ENCODE assay signal across 19 mouse cellular contexts in genomic region chr1:167046169-167046927, GRCm38 (mm10). TPM values are rescaled to one million over a fixed set of nuclear protein-coding genes. Genes with fewer than 3 reads are reported as not detected.
DNase-seq lines count a peak whose midpoint lies in the region; ATAC-seq and TF ChIP-seq lines count a peak whose summit lies in the region.
"Had no signal": no experiment of that assay in that cellular context is flagged by ENCODE, and none has a peak within 500 bp of the region (broad histone marks: within the 10 kb centered on the region; RNA-seq: fewer than 3 reads in every experiment).

No protein-coding gene starts in this region.

- H3K9me3 ChIP-seq in hindbrain, embryonic 10.5 days: peaks cover 5% of the 10 kb centered on the region; the same call in 1 of the 2 replicates
- H3K9me3 ChIP-seq in hindbrain, embryonic 11.5 days (ENCODE audit: control insufficient read depth, low read length): no peaks in the 10 kb centered on the region
- 0 out of 2 replicates have a peak, but pooled peaks cover 2% of the 10 kb centered on the region for H3K9me3 ChIP-seq in ES-E14 (ENCODE audit: control insufficient read depth, insufficient read depth, low read depth, low read length)
- no peaks in the 10 kb centered on the region for H3K9me3 ChIP-seq in hindbrain, embryonic 16.5 days (ENCODE audit: control insufficient read depth, low read length)
- no peaks in the 10 kb centered on the region for H3K9me3 ChIP-seq in midbrain, postnatal 0 days (ENCODE audit: low read length)
- H3K9me3 ChIP-seq: limb, embryonic 10.5 days had no signal

- intact Hi-C loops in left cerebral cortex, adult 2 months (cut with DNase I): no loop called here

- 59% methylated on average over 10 of the region's 10 CpGs for WGBS in hindbrain, embryonic 10.5 days
- whole genome bisulfite sequencing in hindbrain, embryonic 11.5 days: 60% methylated on average over 10 of the region's 10 CpGs
- 48% methylated on average over 10 of the region's 10 CpGs for WGBS in hindbrain, embryonic 16.5 days
- 46% methylated on average over 10 of the region's 10 CpGs for WGBS in midbrain, postnatal 0 days

- H3K9ac ChIP-seq in hindbrain, embryonic 11.5 days (ENCODE audit: low read depth, low read length): no peak overlapping the region
- no peak overlapping the region for H3K9ac ChIP-seq in ES-E14 (ENCODE audit: insufficient read depth, low read depth, low read length, poor library complexity, severe bottlenecking)
- H3K9ac ChIP-seq in hindbrain, embryonic 16.5 days (ENCODE audit: low read depth, low read length): no peak overlapping the region; the same call in 1 of the 2 replicates
- no peak overlapping the region for H3K9ac ChIP-seq in midbrain, postnatal 0 days (replicated peaks; ENCODE audit: low read length, poor library complexity, severe bottlenecking)
- H3K9ac ChIP-seq: heart, embryonic 13.5 days; liver, postnatal 0 days had no signal

- no peak for ATAC-seq in hindbrain, embryonic 11.5 days (ENCODE audit: low FRiP score)
- ATAC-seq in hindbrain, embryonic 16.5 days: peak; percentile 40
- ATAC-seq in midbrain, postnatal 0 days (ENCODE audit: low FRiP score): no peak
- ATAC-seq: activated CD4-positive, CD25-positive, alpha-beta regulatory T cell, adult 4 months; liver, postnatal 0 days had no signal

- TF ChIP-seq CTCF in midbrain, postnatal 0 days (IDR thresholded peaks at IDR 0.05): no peak
- no peak for TF ChIP-seq CTCF in left cerebral cortex, adult 2 months (IDR thresholded peaks at IDR 0.05)

- in situ Hi-C loops in ES-E14 (cut with MboI; ENCODE audit: low sequenced_read_pairs in 2 of 2, unreplicated experiment in 2 of 2): no loop called here

- H3K4me1 ChIP-seq in hindbrain, embryonic 10.5 days (replicated peaks): peaks cover 17% of the 10 kb centered on the region
- no peaks in the 10 kb centered on the region for H3K4me1 ChIP-seq in hindbrain, embryonic 11.5 days (replicated peaks; ENCODE audit: control insufficient read depth, insufficient read depth, low read length)
- peaks cover 4 to 7% of the 10 kb centered on the region in 2 experiments; a peak in 3 of 4 replicates for H3K4me1 ChIP-seq in ES-E14 (ENCODE audit: control insufficient read depth in 2 of 2, insufficient read depth in 2 of 2, low read length in 2 of 2, poor library complexity in 1 of 2)
- peaks cover 9% of the 10 kb centered on the region for H3K4me1 ChIP-seq in hindbrain, embryonic 16.5 days (ENCODE audit: control insufficient read depth, insufficient read depth, low read depth, low read length)
- no peaks in the 10 kb centered on the region; the same call in 1 of the 2 replicates for H3K4me1 ChIP-seq in midbrain, postnatal 0 days (ENCODE audit: insufficient read depth, low read length)
- H3K4me1 ChIP-seq: heart, embryonic 13.5 days; limb, embryonic 10.5 days had no signal

- no peak for DNase-seq in hindbrain, embryonic 10.5 days (ENCODE audit: low spot score)
- DNase-seq in hindbrain, embryonic 11.5 days (ENCODE audit: low spot score): no peak
- no peak for DNase-seq in ES-E14 (ENCODE audit: low read depth, low spot score)
- DNase-seq in midbrain, postnatal 0 days (ENCODE audit: low spot score): no peak
- no peak for DNase-seq in ovary, postnatal 14 days (ENCODE audit: low spot score)
- DNase-seq in left cerebral cortex, adult 2 months (ENCODE audit: extremely low spot score in 1 of 2, low spot score in 2 of 2): no peak
- DNase-seq: adrenal gland, postnatal 10 days; cerebellum, adult 9-11 months; gastrocnemius, adult 2 months; heart, adult 11 months; kidney, postnatal 4 days; layer of hippocampus, adult 9-11 months; liver, postnatal 0 days had no signal

- H3K36me3 ChIP-seq in hindbrain, embryonic 10.5 days: no peaks in the 10 kb centered on the region
- H3K36me3 ChIP-seq in hindbrain, embryonic 11.5 days (ENCODE audit: control insufficient read depth, insufficient read depth, low read length): no peaks in the 10 kb centered on the region
- H3K36me3 ChIP-seq in ES-E14 (ENCODE audit: control insufficient read depth, insufficient read depth, low read length, poor library complexity, severe bottlenecking): no peaks in the 10 kb centered on the region
- no peaks in the 10 kb centered on the region for H3K36me3 ChIP-seq in hindbrain, embryonic 16.5 days (ENCODE audit: control insufficient read depth, insufficient read depth, low read length)
- H3K36me3 ChIP-seq in midbrain, postnatal 0 days (ENCODE audit: insufficient read depth, low read length): no peaks in the 10 kb centered on the region
- H3K36me3 ChIP-seq: heart, embryonic 13.5 days; limb, embryonic 10.5 days had no signal

- peak overlapping the region; percentile 50 for H3K27ac ChIP-seq in hindbrain, embryonic 10.5 days
- H3K27ac ChIP-seq in hindbrain, embryonic 11.5 days (ENCODE audit: low read depth, low read length): no peak overlapping the region
- H3K27ac ChIP-seq in ES-E14 (ENCODE audit: insufficient read depth, low read depth, low read length, poor library complexity, severe bottlenecking): no peak overlapping the region
- H3K27ac ChIP-seq in hindbrain, embryonic 16.5 days (ENCODE audit: low read depth, low read length): no peak overlapping the region
- H3K27ac ChIP-seq in midbrain, postnatal 0 days (ENCODE audit: low read depth, low read length): 0 out of 2 replicates have a peak overlapping the region, but pooled peaks have one; percentile 32
- no peak overlapping the region for H3K27ac ChIP-seq in left cerebral cortex, adult 2 months
- H3K27ac ChIP-seq: gastrocnemius, adult 2 months; heart, embryonic 13.5 days; limb, embryonic 10.5 days had no signal

- H3K27me3 ChIP-seq in hindbrain, embryonic 10.5 days (ENCODE audit: insufficient read depth, poor library complexity, severe bottlenecking): no peaks in the 10 kb centered on the region
- no peaks in the 10 kb centered on the region for H3K27me3 ChIP-seq in hindbrain, embryonic 11.5 days (ENCODE audit: control insufficient read depth, insufficient read depth, low read length)
- H3K27me3 ChIP-seq in hindbrain, embryonic 16.5 days (replicated peaks; ENCODE audit: control insufficient read depth, insufficient read depth, low read length): no peaks in the 10 kb centered on the region
- H3K27me3 ChIP-seq in midbrain, postnatal 0 days (ENCODE audit: insufficient read depth, low read length): no peaks in the 10 kb centered on the region
- H3K27me3 ChIP-seq: heart, embryonic 13.5 days had no signal

- no peak overlapping the region for H3K4me2 ChIP-seq in hindbrain, embryonic 11.5 days (replicated peaks; ENCODE audit: low read depth, low read length)
- H3K4me2 ChIP-seq in hindbrain, embryonic 16.5 days (ENCODE audit: low read length): no peak overlapping the region
- H3K4me2 ChIP-seq in midbrain, postnatal 0 days (ENCODE audit: low read depth, low read length, poor library complexity, severe bottlenecking): no peak overlapping the region
- H3K4me2 ChIP-seq: heart, embryonic 13.5 days had no signal

- H3K4me3 ChIP-seq in hindbrain, embryonic 10.5 days: no peak overlapping the region
- H3K4me3 ChIP-seq in hindbrain, embryonic 11.5 days (ENCODE audit: low read depth, low read length): no peak overlapping the region
- no peak overlapping the region for H3K4me3 ChIP-seq in ES-E14 (ENCODE audit: insufficient read depth in 1 of 2, low read depth in 1 of 2, low read length in 2 of 2, poor library complexity in 1 of 2, severe bottlenecking in 1 of 2)
- no peak overlapping the region for H3K4me3 ChIP-seq in hindbrain, embryonic 16.5 days (ENCODE audit: low read length)
- H3K4me3 ChIP-seq in midbrain, postnatal 0 days (ENCODE audit: low read depth, low read length): no peak overlapping the region
- H3K4me3 ChIP-seq in left cerebral cortex, adult 2 months: no peak overlapping the region
- H3K4me3 ChIP-seq: erythroblast, embryonic 14.5 days; gastrocnemius, adult 2 months; heart, embryonic 13.5 days; limb, embryonic 10.5 days had no signal

TF ChIP-seq in ES-E14, 5 proteins besides CTCF, POLR2A, EP300 and RAD21:
- TF ChIP-seq ZNF384 (IDR thresholded peaks at IDR 0.05; ENCODE audit: low read depth, low read length): no peak
- peak; percentile 60 for TF ChIP-seq MAFK (IDR thresholded peaks at IDR 0.05; ENCODE audit: insufficient read depth, low read depth, low read length)
- no peak for TF ChIP-seq ZC3H11A (IDR thresholded peaks at IDR 0.05; ENCODE audit: borderline replicate concordance, low read depth, low read length)
- no peak for TF ChIP-seq CHD2 (IDR thresholded peaks at IDR 0.05; ENCODE audit: low read depth, low read length)

RNA-seq across cellular contexts. Expression of gene Fam78b, which starts 45.1 kb away (rescaled TPM):
- polyA plus RNA-seq in hindbrain, embryonic 10.5 days (2016; fragmentation: Nextera tagmentation; extraction: Ambion mirVana): 3.9 and 5.7 TPM in 2 replicates
- polyA plus RNA-seq in hindbrain, embryonic 11.5 days (2014; fragmentation: Nextera tagmentation; extraction: Ambion mirVana): 9.3 and 11.0 TPM in 2 replicates
- total RNA-seq in ES-E14 (2012; rRNA removed): 0.42 and 0.98 TPM in 2 replicates
- 5.1 and 7.2 TPM in 2 replicates for polyA plus RNA-seq in hindbrain, embryonic 16.5 days (2015; fragmentation: Nextera tagmentation; extraction: Ambion mirVana)
- 20.2 and 22.0 TPM in 2 replicates for total RNA-seq in midbrain, postnatal 0 days (2014; rRNA removed)
- 7.0 and 8.2 TPM in 2 replicates for polyA plus RNA-seq in midbrain, postnatal 0 days (2015; fragmentation: Nextera tagmentation; extraction: Ambion mirVana)
- 10 to 100 TPM; 31.7 to 33.2 TPM for total RNA-seq in left cerebral cortex, adult 2 months (2021)
- total RNA-seq: CH12.LX had no signal
- polyA plus RNA-seq: activated CD4-positive, CD25-positive, alpha-beta regulatory T cell, adult 4 months; erythroblast, embryonic 14.5 days had no signal

Comparison
In these comparisons a context has a peak if more than half of its experiments do, and no peak if none do; other contexts are left out.
1. H3K27ac ChIP-seq: peak in hindbrain, embryonic 10.5 days (single experiment) and midbrain, postnatal 0 days (single experiment); none in hindbrain, embryonic 11.5 days (single experiment), ES-E14 (single experiment), hindbrain, embryonic 16.5 days (single experiment) and left cerebral cortex, adult 2 months (single experiment).